10 mouse cellular contexts compared by ENCODE assay signal in genomic region chr4:9096274-9096673, GRCm38 (mm10).
DNase-seq lines count a peak whose midpoint lies in the region; ATAC-seq and TF ChIP-seq lines count a peak whose summit lies in the region.
"Had no signal": no experiment of that assay in that cellular context is flagged by ENCODE, and none has a peak within 500 bp of the region (broad histone marks: within the 10 kb centered on the region; RNA-seq: fewer than 3 reads in every experiment).

No protein-coding gene starts in this region.

- no peak for TF ChIP-seq CTCF in CH12.LX (conservative IDR thresholded peaks at IDR 0.05 in 1 of 2, IDR thresholded peaks at IDR 0.05 in 1 of 2; ENCODE audit: low read depth in 2 of 2, low read length in 2 of 2)

- no peak for TF ChIP-seq EP300 in CH12.LX (IDR thresholded peaks at IDR 0.05; ENCODE audit: low read length)

- TF ChIP-seq RAD21 in CH12.LX (IDR thresholded peaks at IDR 0.05; ENCODE audit: low read depth, low read length): no peak

- no peak overlapping the region for H3K4me2 ChIP-seq in kidney, embryonic 14.5 days (replicated peaks; ENCODE audit: low read depth, low read length)
- 0 out of 2 replicates have a peak overlapping the region, but pooled peaks have one; percentile 77 for H3K4me2 ChIP-seq in CH12.LX (ENCODE audit: insufficient read depth, low read depth, poor library complexity, severe bottlenecking)
- no peak overlapping the region for H3K4me2 ChIP-seq in limb, embryonic 15.5 days

- peaks cover 6% of the 10 kb centered on the region; the same call in 1 of the 2 replicates for H3K27me3 ChIP-seq in kidney, embryonic 14.5 days (ENCODE audit: control insufficient read depth, insufficient read depth, low read length)
- H3K27me3 ChIP-seq in CH12.LX (replicated peaks): peaks cover 5% of the 10 kb centered on the region
- H3K27me3 ChIP-seq in embryonic facial prominence, embryonic 10.5 days (replicated peaks; ENCODE audit: low read depth, poor library complexity, severe bottlenecking): peaks cover 6% of the 10 kb centered on the region; the same call in 1 of the 2 replicates
- H3K27me3 ChIP-seq in limb, embryonic 15.5 days: peaks cover 17% of the 10 kb centered on the region; the same call in 1 of the 2 replicates
- H3K27me3 ChIP-seq: hindbrain, embryonic 15.5 days had no signal

- no peak for TF ChIP-seq POLR2A in CH12.LX (IDR thresholded peaks at IDR 0.05; ENCODE audit: low read depth, low read length)

- H3K79me2 ChIP-seq in CH12.LX (replicated peaks; ENCODE audit: control insufficient read depth, extremely low read depth, insufficient read depth, poor library complexity, severe bottlenecking): no peaks in the 10 kb centered on the region

- no peak overlapping the region for H3K27ac ChIP-seq in kidney, embryonic 14.5 days (ENCODE audit: low read depth, low read length)
- no peak overlapping the region for H3K27ac ChIP-seq in CH12.LX (ENCODE audit: insufficient read depth, low read depth)
- peak overlapping the region; percentile 30; the same call in 1 of the 2 replicates for H3K27ac ChIP-seq in embryonic facial prominence, embryonic 10.5 days (replicated peaks)
- H3K27ac ChIP-seq in limb, embryonic 15.5 days: no peak overlapping the region
- H3K27ac ChIP-seq: heart, embryonic 13.5 days; hindbrain, embryonic 15.5 days had no signal

- peak; percentile 20; the same call in 1 of the 2 replicates for ATAC-seq in kidney, embryonic 14.5 days (ENCODE audit: low FRiP score, low TSS enrichment)
- ATAC-seq in limb, embryonic 15.5 days (ENCODE audit: insufficient number of reproducible peaks, low FRiP score, low TSS enrichment, low read depth): 0 out of 2 replicates have a peak, but pooled peaks have one; percentile 22
- no peak for ATAC-seq in inflammation-experienced regulatory T-cells, adult 6 months

- no peak for DNase-seq in kidney, postnatal 10 days
- DNase-seq in CH12.LX (ENCODE audit: extremely low read depth): no peak
- no peak for DNase-seq in embryonic facial prominence, embryonic 10.5 days (ENCODE audit: low spot score)
- no peak for DNase-seq in ovary, postnatal 14 days (ENCODE audit: low spot score)

- dilution Hi-C loops in CH12.LX (cut with MboI; ENCODE audit: extremely low pct_ligation_motif_present, extremely low pct_unique_long_range_greater_than_20kb, low sequenced_read_pairs): no loop called here

- H3K36me3 ChIP-seq in kidney, embryonic 14.5 days (ENCODE audit: control insufficient read depth, insufficient read depth, low read length): no peaks in the 10 kb centered on the region
- no peaks in the 10 kb centered on the region for H3K36me3 ChIP-seq in CH12.LX (replicated peaks in 1 of 2; ENCODE audit: control insufficient read depth in 1 of 2, insufficient read depth in 1 of 2, low read length in 1 of 2)
- no peaks in the 10 kb centered on the region for H3K36me3 ChIP-seq in embryonic facial prominence, embryonic 10.5 days (replicated peaks)
- H3K36me3 ChIP-seq in limb, embryonic 15.5 days: no peaks in the 10 kb centered on the region
- H3K36me3 ChIP-seq: heart, embryonic 13.5 days; hindbrain, embryonic 15.5 days had no signal

- H3K4me3 ChIP-seq in kidney, embryonic 14.5 days (ENCODE audit: low read length): no peak overlapping the region
- H3K4me3 ChIP-seq in CH12.LX (replicated peaks in 1 of 3; ENCODE audit: low read depth in 2 of 3, low read length in 2 of 3, poor library complexity in 1 of 3): no peak overlapping the region
- no peak overlapping the region for H3K4me3 ChIP-seq in embryonic facial prominence, embryonic 10.5 days
- H3K4me3 ChIP-seq in limb, embryonic 15.5 days: no peak overlapping the region
- H3K4me3 ChIP-seq: erythroblast, embryonic 14.5 days had no signal

- in situ Hi-C loops in CH12.LX (cut with MboI; ENCODE audit: low pct_ligation_motif_present, low pct_unique_long_range_greater_than_20kb, low sequenced_read_pairs): loop anchor here (10.0 to 25.0 kb wide), 2 partner anchors 421 to 709 kb away; no protein-coding TSS in a partner anchor

- 65% methylated on average over 2 of the region's 2 CpGs for WGBS in kidney, embryonic 14.5 days
- WGBS in embryonic facial prominence, embryonic 10.5 days: 73% methylated on average over 2 of the region's 2 CpGs
- 72% methylated on average over 2 of the region's 2 CpGs for WGBS in limb, embryonic 15.5 days

- H3K9ac ChIP-seq in kidney, embryonic 14.5 days (ENCODE audit: low read depth, low read length): no peak overlapping the region
- H3K9ac ChIP-seq in CH12.LX (ENCODE audit: insufficient read depth, low read depth): no peak overlapping the region
- H3K9ac ChIP-seq in limb, embryonic 15.5 days: no peak overlapping the region
- H3K9ac ChIP-seq: hindbrain, embryonic 15.5 days had no signal

- H3K9me3 ChIP-seq in kidney, embryonic 14.5 days (ENCODE audit: control insufficient read depth, low read length): no peaks in the 10 kb centered on the region
- H3K9me3 ChIP-seq in CH12.LX (replicated peaks; ENCODE audit: low read length): no peaks in the 10 kb centered on the region
- H3K9me3 ChIP-seq in embryonic facial prominence, embryonic 10.5 days: no peaks in the 10 kb centered on the region
- no peaks in the 10 kb centered on the region for H3K9me3 ChIP-seq in limb, embryonic 15.5 days
- H3K9me3 ChIP-seq: heart, embryonic 13.5 days; hindbrain, embryonic 15.5 days had no signal

- H3K4me1 ChIP-seq in kidney, embryonic 14.5 days (ENCODE audit: control insufficient read depth, insufficient read depth, low read length): peaks cover 11% of the 10 kb centered on the region
- peaks cover 11 to 44% of the 10 kb centered on the region in 2 experiments for H3K4me1 ChIP-seq in CH12.LX (ENCODE audit: control insufficient read depth in 1 of 2, insufficient read depth in 2 of 2)
- H3K4me1 ChIP-seq in embryonic facial prominence, embryonic 10.5 days: peaks cover 44% of the 10 kb centered on the region
- peaks cover 5% of the 10 kb centered on the region for H3K4me1 ChIP-seq in limb, embryonic 15.5 days

TF ChIP-seq in CH12.LX, 34 proteins besides CTCF, POLR2A, EP300 and RAD21:
- TF ChIP-seq PAX5 (IDR thresholded peaks at IDR 0.05; ENCODE audit: low read length) (no peak), E2F4 (IDR thresholded peaks at IDR 0.05; ENCODE audit: insufficient replicate concordance, low read depth, low read length) (no peak)
